Mouse (Mus musculus) embryonic facial prominence, embryonic 13.5 days (tissue): ENCODE measurements around the gene Ankrd36. TPM values are rescaled to one million over a fixed set of nuclear protein-coding genes. Genes with fewer than 3 reads are reported as not detected.

Experiments
- ATAC-seq: fragments of 200-750 bp; cut with Nextera tagmentation; 2 replicates; pipeline ENCODE4 v1.8.0; 2017; ENCODE audit warnings: low read depth; ENCODE audit not compliant: insufficient number of reproducible peaks, insufficient read depth, low FRiP score, low TSS enrichment
- H3K27ac ChIP-seq: fragments of 300-500 bp; sonication (generic); 2 replicates; pipeline ENCODE4 v1.5.1; 2015; ENCODE audit warnings: moderate library complexity, mild to moderate bottlenecking, inconsistent platforms
- H3K27me3 ChIP-seq: fragments of 300-500 bp; sonication (generic); 2 replicates; pipeline ENCODE4 v1.6.1; 2015; ENCODE audit warnings: mild to moderate bottlenecking, inconsistent platforms
- H3K36me3 ChIP-seq: fragments of 300-500 bp; sonication (generic); 2 replicates; pipeline ENCODE4 v1.6.1; 2015; ENCODE audit warnings: mild to moderate bottlenecking, inconsistent platforms
- H3K4me1 ChIP-seq: fragments of 300-500 bp; sonication (generic); 2 replicates; pipeline ENCODE4 v1.6.1; 2015; ENCODE audit warnings: inconsistent platforms
- H3K4me2 ChIP-seq: fragments of 300-500 bp; sonication (generic); 2 replicates; pipeline ENCODE4 v1.6.1; 2015; ENCODE audit warnings: moderate library complexity, mild to moderate bottlenecking, inconsistent platforms
- H3K4me3 ChIP-seq: fragments of 300-500 bp; sonication (generic); 2 replicates; pipeline ENCODE4 v1.5.1; 2015; ENCODE audit warnings: mild to moderate bottlenecking, inconsistent platforms
- H3K9ac ChIP-seq: fragments of 300-500 bp; sonication (generic); 2 replicates; pipeline ENCODE4 v1.6.1; 2015; ENCODE audit warnings: mild to moderate bottlenecking, inconsistent platforms
- H3K9me3 ChIP-seq: fragments of 300-500 bp; sonication (generic); 2 replicates; pipeline ENCODE4 v1.6.1; 2016; ENCODE audit warnings: inconsistent platforms
- WGBS: fragments of 180-500 bp; shearing (Covaris S2); methylation state at CpG from one replicate; pipeline ENCODE4 v1.1.7; 2015; ENCODE audit warnings: mixed read lengths; 5-methylcytosine and 5-hydroxymethylcytosine counted together
- polyA plus RNA-seq: library from polyadenylated mRNA; unstranded; fragments of >200 nt; fragmentation: Nextera tagmentation; extraction: Ambion mirVana; gene quantifications from 2 replicates; pipeline ENCODE4 v1.2.1, GENCODE M21; 2015

The Ankrd36 gene
- polyA plus RNA-seq = not detected in 2 replicates

DNA sequence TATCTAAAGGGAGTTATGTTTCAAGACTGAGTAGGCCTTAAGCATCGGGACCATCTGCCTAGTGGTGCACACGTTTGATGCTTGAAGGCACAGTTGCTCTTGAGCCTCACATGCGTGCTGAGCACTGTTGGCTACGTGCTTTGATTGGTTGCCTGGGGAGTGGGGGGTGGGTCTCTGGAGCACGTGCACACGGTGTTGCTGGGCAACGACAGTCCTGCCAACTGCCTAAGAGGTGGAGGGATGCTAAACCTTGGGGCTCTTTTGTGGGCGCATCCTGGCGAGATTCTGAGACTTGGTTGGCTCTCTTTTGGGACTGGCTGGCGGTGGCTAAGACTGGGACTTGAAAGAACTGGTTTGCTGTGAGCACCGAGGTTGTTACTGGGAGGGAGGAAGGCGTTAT is at the start of gene Ankrd36:
TSS of gene Ankrd36 (plus strand) at position 211 of the 400 bp plus-strand sequence.
- Histone ChIP-seq H3K4me3 (no peak within 1 kb of the TSS), H3K27ac (no peak within 1 kb of the TSS), H3K27me3 (no peaks in the 10 kb centered on the region), H3K4me2 (no peak within 1 kb of the TSS), H3K36me3 (no peaks in the 10 kb centered on the region), H3K9ac (no peak within 1 kb of the TSS), H3K9me3 (no peaks in the 10 kb centered on the region), H3K4me1 (no peaks in the 10 kb centered on the region)
- 84% methylated on average over 12 of the region's 12 CpGs for WGBS
- ATAC-seq = no peak

DNA sequence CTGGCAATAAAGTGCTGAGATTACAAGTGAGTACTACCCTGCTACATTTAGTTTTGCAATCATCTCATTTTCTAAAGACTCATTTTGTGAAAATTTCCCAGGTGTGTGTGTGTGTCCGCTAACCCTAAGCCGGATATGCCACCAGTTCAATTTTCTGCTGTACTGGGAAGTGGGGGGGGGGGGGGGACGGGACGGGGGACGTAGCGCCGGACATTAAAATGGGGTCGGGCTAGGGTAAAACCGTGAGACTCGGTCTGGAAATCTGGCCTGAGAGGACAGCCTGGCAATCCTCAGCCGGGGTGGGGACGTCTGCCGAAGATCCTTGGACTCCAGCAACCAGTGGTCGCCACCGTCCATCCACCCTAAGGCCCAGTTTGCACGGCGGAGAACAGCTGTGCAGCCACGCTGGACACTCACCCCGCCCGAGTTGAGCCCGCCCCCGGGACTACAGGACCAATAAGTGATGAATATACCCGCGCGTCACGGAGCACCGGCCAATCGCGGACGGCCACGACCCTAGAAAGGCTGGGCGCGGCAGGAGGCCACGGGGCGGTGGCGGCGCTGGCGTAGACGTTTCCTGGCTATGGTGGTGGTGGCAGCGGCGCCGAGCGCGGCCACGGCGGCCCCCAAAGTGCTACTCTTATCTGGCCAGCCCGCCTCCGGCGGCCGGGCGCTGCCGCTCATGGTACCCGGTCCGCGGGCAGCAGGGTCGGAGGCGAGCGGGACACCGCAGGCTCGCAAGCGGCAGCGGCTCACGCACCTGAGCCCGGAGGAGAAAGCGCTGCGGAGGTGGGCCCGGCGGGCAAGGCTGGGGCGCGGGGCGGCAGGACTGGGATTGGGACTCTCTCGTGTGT is 48.8 kb upstream of the Ankrd36 start, which contains the start of gene Xbp1:
TSS of gene Xbp1 (plus strand) at position 248 of the 854 bp plus-strand sequence.
- Histone ChIP-seq H3K4me2 (peak within 1 kb of the TSS; percentile 66), H3K9ac (peak within 1 kb of the TSS; percentile 97), H3K4me3 (peak within 1 kb of the TSS; percentile 97), H3K9me3 (no peaks in the 10 kb centered on the region), H3K4me1 (peaks cover 33% of the 10 kb centered on the region), H3K27ac (peak within 1 kb of the TSS; percentile 90), H3K27me3 (no peaks in the 10 kb centered on the region), H3K36me3 (peaks cover 33% of the 10 kb centered on the region)
- WGBS = under 1% methylated on average over 72 of the region's 72 CpGs
- peak; percentile 91 for ATAC-seq

DNA sequence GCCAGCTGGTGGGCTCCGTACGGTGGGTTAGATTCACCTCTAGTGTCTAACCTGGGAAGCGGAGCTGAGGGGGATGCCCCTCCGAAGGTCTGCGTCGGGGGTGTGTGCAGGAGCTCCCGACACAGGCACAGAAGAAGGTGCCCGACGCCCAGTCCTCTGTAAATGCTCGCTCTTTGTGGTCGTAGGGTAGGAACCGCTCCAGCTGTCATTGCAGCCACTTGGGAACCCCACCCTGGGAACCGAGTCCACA is 48.3 kb upstream of the Ankrd36 start:
- Histone ChIP-seq H3K4me3 (peak overlapping the region; percentile 97), H3K4me2 (peak overlapping the region; percentile 66), H3K4me1 (peaks cover 33% of the 10 kb centered on the region), H3K27me3 (no peaks in the 10 kb centered on the region), H3K27ac (peak overlapping the region; percentile 90), H3K9ac (peak overlapping the region; percentile 97), H3K9me3 (no peaks in the 10 kb centered on the region), H3K36me3 (peaks cover 38% of the 10 kb centered on the region)
- under 1% methylated on average over 13 of the region's 13 CpGs for WGBS
- ATAC-seq = no peak

DNA sequence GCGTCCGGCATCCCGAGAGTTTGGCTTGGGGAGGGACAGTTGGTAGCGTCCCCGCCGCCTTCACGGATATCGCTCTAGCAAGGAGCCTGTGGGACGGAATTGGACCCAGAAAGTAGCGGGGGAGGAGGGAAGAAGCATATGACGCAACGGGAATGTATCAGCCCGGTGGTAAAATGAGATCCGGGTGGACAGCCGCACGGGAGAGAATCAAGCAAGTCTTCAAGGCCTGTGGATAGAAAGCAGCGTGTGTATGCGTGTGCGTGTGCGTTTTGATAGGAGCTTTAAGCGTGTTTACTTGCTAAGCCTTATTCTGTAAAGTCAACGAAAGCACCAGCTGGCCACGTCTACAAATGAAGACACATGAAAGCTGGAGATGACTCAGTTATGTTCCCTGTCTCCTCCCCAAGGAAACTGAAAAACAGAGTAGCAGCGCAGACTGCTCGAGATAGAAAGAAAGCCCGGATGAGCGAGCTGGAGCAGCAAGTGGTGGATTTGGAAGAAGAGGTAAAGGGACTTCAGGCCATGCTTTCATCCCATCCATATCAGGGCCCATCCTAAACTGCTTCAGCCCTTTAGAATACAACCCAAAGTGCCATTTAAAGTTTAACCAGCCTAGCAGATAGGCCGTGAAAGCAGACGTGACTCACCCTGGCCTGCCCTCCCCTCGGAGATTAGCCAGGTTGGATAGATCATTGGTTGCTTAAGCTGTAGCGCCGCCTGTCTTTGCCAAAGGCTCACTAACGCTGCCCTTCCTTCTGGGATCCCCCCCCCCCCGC is 47.8 kb upstream of the Ankrd36 start:
- no peaks in the 10 kb centered on the region for H3K9me3 ChIP-seq
- peaks cover 33% of the 10 kb centered on the region for H3K4me1 ChIP-seq
- H3K36me3 ChIP-seq = peaks cover 44% of the 10 kb centered on the region
- ATAC-seq = no peak
- H3K27me3 ChIP-seq = no peaks in the 10 kb centered on the region
- under 1% methylated on average over 34 of the region's 34 CpGs for WGBS
- peak overlapping the region; percentile 97 for H3K4me3 ChIP-seq
- peak overlapping the region; percentile 90 for H3K27ac ChIP-seq
- H3K9ac ChIP-seq = peak overlapping the region; percentile 97
- peak overlapping the region; percentile 66 for H3K4me2 ChIP-seq

DNA sequence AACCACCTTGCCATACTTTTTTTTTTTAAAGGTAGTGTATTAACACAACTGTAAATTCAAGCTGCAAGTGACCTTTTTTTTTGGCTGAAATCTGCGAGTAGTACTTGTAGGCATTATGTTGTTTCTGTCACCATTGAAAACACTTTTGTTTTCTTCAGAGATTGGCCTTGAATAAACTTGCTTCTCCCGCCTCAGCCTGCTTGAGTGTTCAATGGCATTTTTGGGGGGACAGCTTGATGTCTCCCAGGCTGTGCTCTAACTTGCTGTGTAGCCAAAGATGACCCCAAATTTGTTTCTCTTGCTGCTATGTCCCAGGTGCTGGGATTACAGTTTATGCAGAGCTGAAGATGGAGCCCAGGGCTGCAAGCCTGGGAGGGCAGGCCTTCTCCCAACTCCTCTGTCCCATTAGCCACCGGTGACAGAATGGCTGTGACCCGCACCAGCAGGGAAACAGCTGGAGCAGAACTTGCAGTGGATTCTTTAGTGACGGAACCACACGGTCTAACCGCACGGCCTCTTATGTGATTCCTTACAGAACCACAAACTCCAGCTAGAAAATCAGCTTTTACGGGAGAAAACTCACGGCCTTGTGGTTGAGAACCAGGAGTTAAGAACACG is 46.6 kb upstream of the Ankrd36 start:
- Histone ChIP-seq H3K9me3 (no peaks in the 10 kb centered on the region), H3K27me3 (no peaks in the 10 kb centered on the region), H3K9ac (no peak overlapping the region), H3K27ac (no peak overlapping the region), H3K4me1 (peaks cover 30% of the 10 kb centered on the region), H3K4me3 (peak overlapping the region; percentile 97), H3K4me2 (peak overlapping the region; percentile 66), H3K36me3 (peaks cover 50% of the 10 kb centered on the region)
- ATAC-seq = no peak
- WGBS = 85% methylated on average over 11 of the region's 11 CpGs

DNA sequence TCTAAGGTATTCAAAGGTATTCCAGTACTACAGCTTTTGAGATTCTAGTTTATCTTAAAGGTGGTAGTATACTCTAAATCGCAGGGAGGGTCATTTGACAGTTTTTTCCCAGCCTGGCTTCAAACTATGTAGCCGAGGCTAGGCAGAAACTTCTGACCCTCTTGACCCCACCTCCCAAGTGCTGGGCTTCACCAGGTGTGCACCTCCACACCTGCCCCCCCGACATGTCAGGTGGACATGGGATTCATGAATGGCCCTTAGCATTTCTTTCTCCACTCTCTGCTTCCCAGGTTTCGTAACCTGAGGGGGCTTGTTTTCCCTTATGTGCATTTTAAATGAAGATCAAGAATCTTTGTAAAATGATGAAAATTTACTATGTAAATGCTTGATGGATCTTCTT is 44.1 kb upstream of the Ankrd36 start:
- Histone ChIP-seq H3K9ac (no peak overlapping the region), H3K4me2 (no peak overlapping the region), H3K27ac (no peak overlapping the region), H3K4me1 (peaks cover 22% of the 10 kb centered on the region), H3K36me3 (peaks cover 70% of the 10 kb centered on the region), H3K9me3 (no peaks in the 10 kb centered on the region), H3K4me3 (no peak overlapping the region), H3K27me3 (no peaks in the 10 kb centered on the region)
- 85% methylated on average over 4 of the region's 4 CpGs for WGBS
- no peak for ATAC-seq

DNA sequence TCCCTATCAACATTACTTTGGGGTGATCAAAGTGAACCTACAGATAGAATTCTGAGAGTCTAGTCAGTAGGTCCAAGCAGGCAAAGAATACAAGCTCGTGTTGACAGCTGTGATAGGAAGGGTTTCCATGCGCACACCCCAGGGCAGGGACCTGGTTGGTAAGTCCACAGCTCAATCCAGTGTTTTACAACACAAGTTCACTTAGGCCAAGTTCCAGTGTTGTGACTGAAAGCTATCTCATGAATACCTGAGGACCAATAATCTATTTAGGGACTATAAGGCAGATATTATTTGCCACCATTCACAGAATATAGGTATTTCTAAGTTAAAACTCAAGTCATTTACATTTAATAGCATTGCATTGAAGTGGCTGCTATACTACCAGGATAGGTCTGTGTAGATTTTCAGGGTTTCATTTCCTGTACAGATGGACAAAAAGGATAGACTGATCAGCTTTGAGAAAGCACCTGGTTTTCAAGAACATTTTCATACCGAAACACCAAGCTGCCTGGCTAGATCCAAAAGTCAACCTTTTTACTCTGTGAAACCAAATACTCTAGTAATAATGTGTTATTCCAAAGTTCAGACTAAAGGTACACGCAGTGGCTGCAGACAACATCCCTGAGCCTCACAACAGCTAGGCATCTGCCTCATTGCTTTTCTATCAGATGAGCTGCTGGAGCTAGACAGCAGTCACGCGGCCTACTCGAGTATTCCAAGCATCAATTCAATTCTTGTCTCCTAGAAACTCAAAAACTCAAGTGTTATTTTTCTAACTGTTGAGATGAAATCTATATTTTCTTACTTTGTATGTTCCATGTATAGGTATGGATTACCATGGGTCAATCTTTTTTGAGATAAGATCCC is 42.7 kb upstream of the Ankrd36 start:
- Histone ChIP-seq H3K9ac (no peak overlapping the region), H3K4me1 (peaks cover 22% of the 10 kb centered on the region), H3K36me3 (peaks cover 84% of the 10 kb centered on the region), H3K4me3 (no peak overlapping the region), H3K27me3 (no peaks in the 10 kb centered on the region), H3K4me2 (no peak overlapping the region), H3K27ac (no peak overlapping the region), H3K9me3 (no peaks in the 10 kb centered on the region)
- WGBS = 89% methylated on average over 7 of the region's 7 CpGs
- ATAC-seq = no peak

DNA sequence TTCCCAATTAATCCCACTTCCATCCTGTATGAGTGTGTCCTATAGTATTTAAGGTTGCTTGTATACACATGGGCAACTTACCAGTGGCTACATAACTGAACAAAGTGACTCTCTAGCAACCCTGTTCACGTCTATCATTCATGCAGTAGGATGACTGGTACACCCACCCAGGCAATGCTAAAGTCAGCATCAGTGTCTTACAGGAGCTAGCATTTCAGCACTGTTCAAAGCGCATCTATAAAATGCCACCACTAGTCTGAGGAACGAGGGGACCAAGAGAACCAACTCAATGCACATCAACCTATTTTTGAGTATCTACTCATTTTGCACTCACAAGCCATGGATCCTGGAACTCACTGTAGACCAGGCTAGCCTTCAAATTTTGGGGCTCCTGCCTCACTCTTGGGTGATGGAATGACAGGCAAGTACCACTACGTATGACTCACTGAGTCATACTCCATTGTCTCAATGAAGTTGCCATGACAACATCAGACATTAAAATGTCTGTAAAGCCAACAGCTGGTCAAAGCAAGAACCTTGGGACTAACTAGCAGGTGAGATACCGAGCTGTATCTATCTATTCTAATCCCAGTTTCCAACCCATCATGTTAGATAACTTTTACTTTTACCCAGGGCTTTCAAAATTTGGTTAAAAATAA is 41.5 kb upstream of the Ankrd36 start:
- ATAC-seq = no peak
- H3K36me3 ChIP-seq = peaks cover 90% of the 10 kb centered on the region
- H3K4me3 ChIP-seq = no peak overlapping the region
- 86% methylated on average over 5 of the region's 5 CpGs for WGBS
- H3K27ac ChIP-seq = no peak overlapping the region
- no peaks in the 10 kb centered on the region for H3K27me3 ChIP-seq
- H3K9me3 ChIP-seq = no peaks in the 10 kb centered on the region
- H3K9ac ChIP-seq = no peak overlapping the region
- H3K4me1 ChIP-seq = peaks cover 12% of the 10 kb centered on the region
- H3K4me2 ChIP-seq = no peak overlapping the region

DNA sequence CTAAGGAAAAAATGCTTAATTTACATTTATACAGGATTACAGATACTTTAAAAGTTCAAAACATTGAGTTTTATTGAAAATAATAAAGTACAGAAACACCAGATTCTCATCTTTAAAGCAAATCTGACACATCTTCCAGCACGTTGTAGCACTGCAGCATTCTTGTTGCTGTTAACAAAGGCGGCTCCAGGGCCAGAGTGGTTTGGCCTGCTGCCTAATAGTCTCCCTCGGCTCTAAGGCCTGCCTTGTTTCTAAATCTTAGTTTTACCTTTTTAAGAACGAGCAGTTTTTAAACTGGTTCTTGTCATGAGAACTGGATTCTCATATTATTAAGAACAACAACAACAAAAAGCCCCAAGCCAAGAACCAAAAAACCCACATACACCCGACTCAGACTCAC is 40.6 kb upstream of the Ankrd36 start:
- no peaks in the 10 kb centered on the region for H3K27me3 ChIP-seq
- H3K4me2 ChIP-seq = no peak overlapping the region
- H3K9me3 ChIP-seq = no peaks in the 10 kb centered on the region
- H3K4me3 ChIP-seq = no peak overlapping the region
- peaks cover 90% of the 10 kb centered on the region for H3K36me3 ChIP-seq
- ATAC-seq = no peak
- 67% methylated on average over 5 of the region's 5 CpGs for WGBS
- no peak overlapping the region for H3K9ac ChIP-seq
- H3K4me1 ChIP-seq = peaks cover 3% of the 10 kb centered on the region; the same call in 1 of the 2 replicates
- H3K27ac ChIP-seq = no peak overlapping the region

DNA sequence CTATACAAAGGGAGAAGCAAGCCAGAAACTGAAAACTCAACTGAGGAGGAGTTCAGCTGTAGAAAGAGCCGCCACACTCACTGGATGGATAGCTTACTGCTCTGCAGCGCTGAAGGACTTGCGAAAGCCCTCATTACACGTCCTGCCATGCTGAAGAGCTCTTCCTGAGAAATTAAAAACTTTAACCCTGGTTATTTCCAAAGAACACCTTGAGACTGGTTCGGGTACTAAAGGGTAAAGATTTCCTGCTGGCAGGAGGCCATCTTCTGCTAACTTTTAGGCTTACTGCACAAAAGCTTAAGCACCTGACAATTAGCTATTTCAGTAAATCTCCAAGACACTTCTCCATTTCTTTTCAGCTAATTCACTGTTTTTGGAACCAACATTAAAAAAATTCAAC is 39.3 kb upstream of the Ankrd36 start:
- Histone ChIP-seq H3K4me2 (no peak overlapping the region), H3K27me3 (no peaks in the 10 kb centered on the region), H3K9ac (no peak overlapping the region), H3K27ac (no peak overlapping the region), H3K36me3 (peaks cover 90% of the 10 kb centered on the region), H3K9me3 (no peaks in the 10 kb centered on the region), H3K4me1 (no peaks in the 10 kb centered on the region), H3K4me3 (no peak overlapping the region)
- no peak for ATAC-seq
- 80% methylated on average over 5 of the region's 5 CpGs for WGBS
